Mouse (Mus musculus) stomach, postnatal 0 days (tissue): Measurements from ENCODE around the gene 1700023F06Rik.

ENCODE experiments used
- CTCF ChIP-seq: IDR thresholded peaks from 2 replicates; pipeline ENCODE4 v1.5.1; 2016; ENCODE audit warnings: antibody characterized with exemption, low read depth, mild to moderate bottlenecking, moderate library complexity
- EP300 ChIP-seq: optimal IDR thresholded peaks from 2 replicates; pipeline ENCODE3; 2016; ENCODE audit warnings: antibody characterized with exemption

DNA sequence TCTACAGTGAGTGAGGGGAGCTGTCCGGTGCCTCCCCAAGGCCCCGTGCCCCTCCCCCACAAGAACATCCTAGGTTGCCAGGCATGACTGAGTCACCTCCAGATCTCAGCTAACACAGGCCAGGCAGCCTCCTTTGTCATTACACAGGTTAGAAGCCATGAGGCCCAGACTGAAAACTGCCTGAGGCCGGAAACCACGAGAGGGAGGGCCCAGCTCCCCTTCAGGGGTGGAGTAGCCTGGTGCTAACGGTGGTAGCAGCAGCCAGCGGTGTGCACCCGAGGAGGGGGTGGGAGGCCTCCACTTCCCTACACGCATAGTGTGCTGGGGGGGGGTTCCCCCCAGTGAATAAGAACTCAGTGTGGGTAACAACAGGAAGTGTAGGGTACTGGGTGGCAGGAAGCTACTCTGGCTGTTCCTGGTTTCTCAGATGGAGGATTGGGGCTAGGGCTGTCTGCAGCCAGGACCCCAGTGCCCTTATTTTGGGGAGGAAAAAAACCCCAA lies 33.4 kb downstream of the 1700023F06Rik start:
- no peak for TF ChIP-seq CTCF
- TF ChIP-seq EP300, result no peak
